Mouse (Mus musculus) CD4-positive helper T cell, adult 2 months (primary cell): ENCODE measurements around the gene 1700069L16Rik.

Experiments used
- DNase-seq: peaks from one replicate; pipeline ENCODE4 v3.0.0-alpha.2; 2012; ENCODE audit warnings: low read depth, missing footprints, low spot score

The 1700069L16Rik gene

GRCm38 (mm10) chr5:113724446-113724845, at the start of gene 1700069L16Rik:
TSS of gene 1700069L16Rik (minus strand) at chr5:113724772.
- peak; percentile 67 for DNase-seq

GRCm38 (mm10) chr5:113773664-113774063, 49.1 kb upstream of the 1700069L16Rik start:
- DNase-seq = peak; percentile 88

GRCm38 (mm10) chr5:113772905-113773519, 48.4 kb upstream of the 1700069L16Rik start:
- no peak for DNase-seq

GRCm38 (mm10) chr5:113772450-113772895, 47.9 kb upstream of the 1700069L16Rik start, which contains the start of the genes Sart3 and Iscu:
TSS of gene Sart3 (minus strand) at chr5:113772510.
TSS of gene Iscu (plus strand) at chr5:113772748.
- peak; percentile 98 for DNase-seq

GRCm38 (mm10) chr5:113771213-113772162, 46.9 kb upstream of the 1700069L16Rik start:
- DNase-seq = peak; percentile 92

- DNase-seq = no peak
Measured at GRCm38 (mm10) chr5:113768806-113769205, 44.2 kb upstream of the 1700069L16Rik start.

- no peak for DNase-seq
Measured at GRCm38 (mm10) chr5:113765641-113766526, 41.3 kb upstream of the 1700069L16Rik start.

- no peak for DNase-seq
Measured at GRCm38 (mm10) chr5:113764426-113764825, 39.9 kb upstream of the 1700069L16Rik start.

GRCm38 (mm10) chr5:113761585-113761984, 37.0 kb upstream of the 1700069L16Rik start:
- DNase-seq = no peak

GRCm38 (mm10) chr5:113755347-113756030, 30.9 kb upstream of the 1700069L16Rik start:
- DNase-seq = no peak

- DNase-seq = no peak
Measured at GRCm38 (mm10) chr5:113751521-113752157, 27.1 kb upstream of the 1700069L16Rik start.

GRCm38 (mm10) chr5:113748556-113749331, 24.2 kb upstream of the 1700069L16Rik start:
- DNase-seq = no peak

GRCm38 (mm10) chr5:113747629-113748028, 23.1 kb upstream of the 1700069L16Rik start:
- no peak for DNase-seq

- DNase-seq = no peak
Measured at GRCm38 (mm10) chr5:113737607-113738237, 13.2 kb upstream of the 1700069L16Rik start.

GRCm38 (mm10) chr5:113736522-113737164, 12.1 kb upstream of the 1700069L16Rik start:
- no peak for DNase-seq

- no peak for DNase-seq
Measured at GRCm38 (mm10) chr5:113736113-113736502, 11.5 kb upstream of the 1700069L16Rik start.

GRCm38 (mm10) chr5:113735345-113736112, 11.0 kb upstream of the 1700069L16Rik start, which contains the start of gene Ficd:
TSS of gene Ficd (plus strand) at chr5:113735803.
- DNase-seq = peak; percentile 98

GRCm38 (mm10) chr5:113735023-113735344, 10.4 kb upstream of the 1700069L16Rik start:
- DNase-seq = no peak
